Mouse (Mus musculus) monocyte, adult 5-6 weeks (primary cell): ENCODE data around the gene Gabrd. TPM values are rescaled to one million over a fixed set of nuclear protein-coding genes. Genes with fewer than 3 reads are reported as not detected.
"Not testable (repeated sequence)": the region's sequence is repeated elsewhere in the genome, so short reads cannot be mapped to it uniquely, and the experiment has no call there.

Experiments
- ATAC-seq: fragments of 153-309, 156-312 bp; replicated peaks from 2 replicates; pipeline ENCODE4 v1.8.0; 2017; ENCODE audit warnings: mild to moderate bottlenecking; ENCODE audit not compliant: low TSS enrichment, insufficient number of reproducible peaks, severe bottlenecking, poor library complexity, low FRiP score
- total RNA-seq: library from RNA; stranded (forward); fragments of 200-1000, 200-491, 200-594 nt; gene quantifications from 3 replicates; pipeline ENCODE4 v1.2.3, GENCODE M21; 2017

Gabrd gene
- total RNA-seq, result 1.1 TPM in 1 of 3 replicates, not detected in the others

DNA sequence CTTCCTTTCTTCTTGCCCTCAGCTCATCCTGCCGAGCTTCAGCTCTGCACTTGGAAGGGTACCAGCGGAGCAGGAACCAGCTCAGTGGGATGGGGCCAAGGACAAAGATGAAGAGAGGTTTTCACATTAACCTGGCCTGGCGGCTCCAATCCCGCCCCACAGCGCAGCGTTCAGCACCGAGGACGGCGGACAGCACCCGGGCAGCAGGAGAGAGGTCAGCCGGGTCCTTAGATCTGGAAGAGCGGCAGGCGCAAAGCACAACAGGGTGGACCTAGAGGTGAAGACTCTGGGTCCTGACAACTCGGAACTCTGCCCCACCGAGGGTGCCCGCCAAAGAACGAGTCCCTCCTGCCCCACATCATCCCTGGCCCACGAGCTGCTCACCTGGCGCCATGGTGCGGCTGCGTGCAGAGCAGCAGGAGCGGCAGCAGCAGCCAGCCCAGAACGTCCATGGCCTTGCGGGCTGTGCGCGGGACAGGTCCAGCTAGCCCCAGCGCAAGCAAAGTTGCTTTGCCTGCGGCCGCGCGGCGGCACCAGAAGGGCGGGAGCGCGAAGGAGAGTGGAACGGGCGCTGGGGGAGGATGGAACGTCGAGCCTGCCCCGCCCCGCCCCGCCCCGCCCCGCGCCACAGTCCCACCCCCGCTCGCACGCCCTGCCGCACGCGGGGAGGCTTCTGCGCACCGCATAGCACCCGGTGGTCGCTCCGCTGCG lies at the start of gene Gabrd:
Gene Gabrd (minus strand): TSS at position 602 of the 711 bp plus-strand sequence.
- ATAC-seq, result no peak

DNA sequence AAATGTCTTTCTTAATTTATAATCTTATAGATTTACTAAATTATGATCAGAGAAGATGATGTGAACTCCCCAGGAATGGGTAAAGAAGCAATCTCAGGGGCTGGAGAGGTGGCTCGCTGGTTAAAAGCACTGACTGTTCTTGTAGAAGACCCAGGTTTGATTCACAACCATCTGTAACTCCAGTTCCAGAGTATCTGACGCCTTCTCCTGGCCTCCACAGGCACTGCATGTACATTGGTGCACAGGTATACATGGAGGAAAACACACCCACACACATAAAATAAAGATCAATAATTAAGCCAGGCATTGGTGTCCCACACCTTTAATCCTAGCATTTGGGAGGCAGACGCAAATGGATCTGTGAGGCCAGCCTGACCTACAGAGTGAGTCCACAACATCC lies 44.9 kb upstream of the Gabrd start:
- no peak for ATAC-seq

DNA sequence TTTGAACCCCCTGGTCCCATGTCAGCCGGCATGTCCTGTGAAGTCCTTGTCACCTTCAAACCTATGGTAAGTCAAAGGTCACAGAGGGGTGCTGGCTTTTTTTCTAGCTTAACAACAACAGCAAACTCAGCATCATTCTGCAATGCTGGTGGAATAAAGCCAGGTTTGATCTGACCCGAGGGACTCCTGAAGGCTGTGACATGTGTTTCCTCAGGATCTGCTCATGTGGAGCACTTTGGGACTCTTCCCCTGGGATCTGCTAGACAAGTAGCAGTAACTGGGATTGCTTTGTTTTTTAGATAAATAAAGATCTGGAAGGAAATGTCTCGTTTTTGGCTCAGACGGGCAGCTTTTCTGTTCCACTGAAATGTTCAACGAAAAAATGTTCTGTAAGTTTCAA lies 36.1 kb upstream of the Gabrd start:
- ATAC-seq, result no peak

DNA sequence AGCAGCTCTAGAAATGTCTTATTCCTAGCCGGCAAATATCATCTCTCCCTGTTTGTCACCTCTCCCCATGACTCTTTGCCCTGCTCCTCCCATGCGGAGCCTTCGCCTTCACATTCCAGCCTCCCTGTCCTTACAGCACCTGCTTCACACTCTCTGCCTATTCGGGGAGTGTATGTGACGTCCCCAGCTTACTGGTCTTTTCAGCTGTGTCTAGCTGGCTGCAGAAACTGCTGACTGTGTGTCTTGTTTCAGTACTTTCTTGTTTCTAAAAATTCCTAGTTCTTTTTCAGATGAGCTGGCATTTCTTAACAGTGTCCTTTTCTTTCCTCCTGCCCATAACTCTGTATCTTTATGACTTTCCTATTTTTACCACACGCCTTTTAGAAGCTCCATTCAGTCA lies 34.4 kb upstream of the Gabrd start:
- ATAC-seq, result no peak

DNA sequence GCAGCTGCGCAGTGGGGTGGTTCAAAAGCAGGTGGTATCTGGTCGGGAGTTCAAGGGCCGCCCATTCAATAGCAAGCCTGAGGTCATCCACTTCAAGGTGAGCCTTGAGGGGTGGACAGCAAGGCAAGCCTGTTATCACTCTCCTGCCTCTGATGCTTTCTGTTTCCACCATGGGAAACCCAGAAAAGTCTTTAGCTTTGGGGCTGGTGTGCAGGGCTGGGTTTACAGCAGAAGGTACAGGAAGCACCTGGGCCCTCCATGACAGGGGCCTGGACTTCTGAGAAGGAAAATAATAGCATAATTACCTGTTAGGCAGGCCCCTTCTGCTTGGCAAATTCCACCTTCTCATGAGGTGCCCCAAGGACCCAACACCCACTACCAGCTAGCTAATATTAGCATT lies 31.3 kb upstream of the Gabrd start:
- no peak for ATAC-seq

DNA sequence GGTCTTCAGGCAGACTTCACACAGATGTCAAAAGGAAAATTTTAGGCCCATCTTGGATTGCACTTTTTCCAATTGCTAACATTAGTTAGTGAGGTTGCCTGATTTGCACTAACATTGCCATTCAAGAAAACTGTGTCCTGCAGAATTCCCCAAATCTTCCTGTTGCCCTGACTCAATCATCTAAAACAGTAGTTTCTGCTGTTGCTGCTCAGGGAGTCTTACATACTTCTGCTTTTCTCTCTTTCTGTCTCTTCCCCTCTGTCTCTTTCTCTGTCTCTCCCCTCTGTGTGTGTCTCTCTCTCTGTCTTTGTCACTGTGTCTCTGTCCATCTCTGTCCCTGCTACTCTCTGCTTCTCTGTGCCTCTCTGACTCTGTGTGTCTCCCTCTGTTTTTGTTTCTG lies 30.5 kb upstream of the Gabrd start:
- ATAC-seq, result no peak

DNA sequence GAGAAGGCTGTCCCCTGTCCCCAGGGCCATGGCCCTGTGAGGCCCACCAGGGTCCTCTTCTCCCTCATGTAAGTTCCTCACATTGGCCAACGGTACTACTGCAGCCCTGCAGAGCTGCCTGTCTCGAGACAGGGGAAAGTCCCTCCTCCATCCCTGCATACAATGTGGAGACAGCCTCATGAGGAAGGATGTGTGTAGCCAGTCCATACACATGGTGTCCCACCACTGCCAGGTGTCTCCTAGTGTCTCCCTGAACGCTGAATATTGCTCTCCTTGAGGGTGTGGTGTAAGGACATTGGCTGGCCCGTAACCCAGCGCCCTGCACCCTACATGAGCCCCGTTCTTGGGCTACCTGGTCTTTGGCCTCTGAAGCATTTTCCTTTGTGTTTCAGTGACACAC lies 28.4 kb upstream of the Gabrd start:
- no peak for ATAC-seq

DNA sequence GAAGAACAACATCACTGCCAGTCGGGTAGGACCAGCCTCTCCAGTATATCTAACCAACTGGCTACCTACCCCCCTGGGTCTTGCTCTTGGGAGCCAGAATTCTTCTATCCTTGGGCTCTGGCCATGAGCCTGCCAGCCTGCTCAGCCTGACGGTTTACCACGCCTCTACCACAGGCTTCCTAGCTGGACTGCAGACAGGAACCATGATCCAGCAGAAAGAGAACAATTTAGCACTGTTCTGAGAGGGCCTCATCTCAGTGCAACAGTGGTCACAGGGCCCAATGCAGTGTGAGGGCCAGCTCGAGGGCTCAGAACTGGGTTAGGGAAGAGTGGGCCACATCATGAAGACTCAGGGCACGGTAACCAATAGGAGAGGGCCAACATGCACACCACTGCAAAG lies 26.1 kb upstream of the Gabrd start:
- no peak for ATAC-seq

DNA sequence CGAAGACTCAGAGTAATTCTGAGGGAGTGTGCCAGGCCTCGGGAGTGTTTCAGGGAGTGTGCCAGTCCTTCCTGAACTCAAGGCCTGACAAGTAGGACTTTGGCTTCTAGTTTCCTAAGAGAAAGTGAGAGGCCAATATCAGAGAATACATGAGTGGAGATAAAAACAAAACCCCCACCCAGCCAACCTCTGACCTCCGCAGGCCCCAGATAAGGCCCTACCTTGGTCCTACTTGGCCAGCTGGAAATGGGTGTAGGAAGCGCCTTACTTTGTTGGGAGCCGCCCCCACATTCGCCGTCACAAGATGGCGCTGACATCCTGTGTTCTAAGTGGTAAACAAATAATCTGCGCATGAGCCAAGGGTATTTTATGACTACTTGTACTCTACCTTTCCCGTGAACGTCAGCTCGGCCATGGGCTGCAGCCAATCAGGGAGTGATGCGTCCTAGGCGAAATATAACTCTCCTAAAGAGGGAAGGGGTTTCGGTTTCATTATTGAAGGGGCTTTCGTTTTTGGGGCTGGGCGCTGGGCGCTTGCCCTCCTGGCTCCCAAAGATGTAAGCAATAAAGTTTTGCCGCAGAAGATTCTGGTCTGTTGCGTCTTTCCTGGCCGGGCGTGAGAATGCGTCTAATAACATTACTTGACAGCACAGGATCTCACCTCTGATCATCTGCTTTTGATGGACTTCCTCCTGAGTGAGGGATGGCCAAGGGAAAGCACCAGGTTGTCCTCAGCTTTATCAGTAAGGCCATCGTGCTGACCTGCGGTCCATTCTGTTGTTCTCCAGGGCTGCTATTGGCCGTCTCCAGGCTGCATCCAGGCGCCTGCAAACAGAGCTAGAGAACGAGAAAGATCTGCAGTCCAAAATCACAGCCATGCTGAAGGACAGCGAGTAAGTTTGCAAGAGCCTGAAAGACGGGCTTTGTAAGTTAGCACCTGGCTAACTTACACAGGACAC lies 23.8 kb upstream of the Gabrd start:
- ATAC-seq, result not testable (repeated sequence)

DNA sequence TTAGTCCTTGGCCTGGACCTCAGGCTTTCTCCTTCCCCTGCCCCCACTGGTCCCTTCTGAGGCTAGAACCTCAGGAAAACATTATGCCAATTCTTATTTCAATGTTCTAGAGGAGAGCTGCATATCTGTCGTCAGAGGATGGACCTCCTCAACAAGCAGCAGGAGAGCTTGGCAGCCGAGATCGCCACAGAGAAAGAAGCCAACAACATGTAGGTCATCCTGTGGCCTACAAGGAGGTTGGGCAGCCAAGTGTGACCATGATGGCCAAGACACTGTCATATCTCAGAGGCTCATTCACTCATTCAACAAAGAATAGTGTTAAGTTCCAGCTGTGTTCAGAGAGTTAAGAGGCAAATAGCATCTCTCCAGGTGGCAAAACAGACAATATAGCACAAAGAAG lies 22.2 kb upstream of the Gabrd start:
- ATAC-seq, result no peak

DNA sequence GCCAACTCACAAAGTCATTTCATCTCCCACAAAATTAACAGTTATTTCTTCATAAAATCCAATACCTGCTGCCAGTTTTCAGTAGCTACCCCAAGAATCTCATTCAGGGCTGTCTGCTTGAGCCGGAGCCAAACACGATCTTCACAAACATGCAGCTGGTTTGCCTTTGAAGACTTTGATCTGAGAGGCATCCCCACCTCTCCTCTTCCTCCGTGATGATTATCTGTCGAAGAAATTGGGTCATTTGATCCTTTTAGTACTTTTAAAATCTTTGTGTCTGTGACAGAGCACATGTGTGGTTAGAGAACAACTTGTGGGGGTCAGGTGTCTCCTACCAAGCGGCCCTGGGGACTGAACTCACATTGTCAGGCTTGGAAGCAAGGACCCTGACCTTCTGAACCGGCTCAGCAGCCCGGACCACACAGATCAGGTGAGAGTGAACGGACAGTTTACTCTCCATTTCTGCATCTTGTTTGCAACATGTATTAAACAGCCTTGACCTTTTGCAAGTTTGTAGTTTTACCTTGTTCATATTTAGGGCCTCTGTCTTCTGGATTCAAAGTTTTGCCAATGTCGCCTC lies 16.8 kb upstream of the Gabrd start:
- ATAC-seq, result no peak

DNA sequence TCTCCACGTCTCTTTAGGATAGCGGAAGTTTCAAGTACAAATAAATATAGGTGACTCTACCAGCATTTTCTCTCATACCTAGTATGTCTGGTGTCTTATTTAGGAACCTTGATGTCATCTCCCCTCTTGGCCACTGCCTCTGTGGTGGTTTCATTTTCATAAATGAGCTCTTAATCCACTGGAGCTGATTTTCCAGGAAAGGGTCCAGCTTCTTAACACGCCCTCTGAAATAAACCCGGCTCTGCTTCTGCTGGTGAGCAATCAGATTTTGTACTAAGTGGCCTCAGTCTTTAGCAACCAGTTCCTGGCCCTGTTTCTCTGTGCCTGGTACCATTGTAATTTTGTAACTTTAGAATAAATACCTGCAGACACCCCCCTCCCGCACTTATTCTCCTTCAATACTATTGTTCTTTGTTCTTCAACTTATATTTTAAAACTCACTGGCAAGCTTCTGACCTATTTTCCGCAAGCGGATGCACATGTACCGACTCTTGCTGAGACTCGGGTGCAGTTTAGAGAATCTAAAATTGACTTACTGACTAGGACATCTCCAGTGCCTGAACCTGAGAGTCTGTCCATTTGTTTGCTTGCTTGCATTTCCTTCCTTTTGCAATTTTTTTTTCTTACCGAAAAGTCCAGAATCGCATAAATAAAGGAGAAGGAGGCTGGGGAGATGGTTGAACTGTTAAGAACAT lies 15.9 kb upstream of the Gabrd start:
- no peak for ATAC-seq

DNA sequence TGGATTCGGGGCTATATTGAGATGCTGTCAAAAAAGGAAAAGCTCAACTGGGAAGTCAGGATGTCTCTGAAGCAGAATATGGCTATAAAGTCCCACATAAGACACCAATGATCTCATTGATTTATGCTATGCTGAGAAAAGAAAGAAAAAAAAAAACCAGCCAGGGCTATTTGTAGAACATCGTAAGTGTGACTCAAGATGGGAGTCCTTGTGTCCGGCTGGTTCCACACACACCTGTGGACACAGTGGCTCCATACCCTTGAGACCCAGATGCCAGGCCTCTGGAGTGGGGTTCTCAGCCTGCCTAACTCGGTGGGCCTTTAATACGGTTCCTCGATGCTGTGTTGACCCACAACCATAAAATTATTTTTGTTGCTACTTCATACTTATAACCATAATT lies 14.2 kb upstream of the Gabrd start:
- ATAC-seq, result no peak

DNA sequence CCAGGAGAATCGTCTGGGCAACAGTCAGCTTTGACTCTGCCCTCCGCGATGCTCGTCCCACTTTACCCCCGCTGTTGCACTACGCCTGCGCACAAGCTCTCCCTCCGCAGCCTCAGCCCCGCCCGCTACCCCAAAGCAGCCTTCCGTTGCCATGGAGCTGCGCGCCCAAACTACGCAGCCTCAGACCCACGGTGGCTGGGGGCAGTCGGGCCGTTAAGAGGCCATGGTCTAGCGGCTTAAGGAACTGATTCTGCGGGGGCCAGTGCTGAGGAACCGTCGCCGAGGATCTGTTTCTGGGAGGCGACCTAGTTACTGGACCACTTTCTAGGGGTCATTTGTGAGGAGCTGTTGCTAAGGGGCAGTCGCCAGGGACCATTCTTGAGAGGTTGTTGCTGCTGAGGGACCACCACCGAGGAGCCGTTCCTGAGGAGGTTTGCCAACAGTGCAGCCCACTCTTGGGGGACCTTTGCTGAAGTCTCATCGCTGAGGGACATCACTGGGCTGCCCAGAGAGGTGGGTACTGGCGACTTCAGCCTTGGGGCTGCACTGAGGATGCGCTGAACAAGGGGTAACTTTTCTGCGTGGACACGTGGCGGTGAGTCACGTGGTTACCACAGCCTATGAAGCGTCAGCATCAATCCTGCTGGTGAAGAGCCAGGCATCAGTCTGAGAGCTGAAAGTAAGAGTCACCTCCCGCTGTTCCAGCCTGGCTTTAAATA lies 11.3 kb upstream of the Gabrd start, which contains the start of gene Cfap74:
Gene Cfap74 (plus strand): TSS at position 133 of the 719 bp plus-strand sequence.
- no peak for ATAC-seq

DNA sequence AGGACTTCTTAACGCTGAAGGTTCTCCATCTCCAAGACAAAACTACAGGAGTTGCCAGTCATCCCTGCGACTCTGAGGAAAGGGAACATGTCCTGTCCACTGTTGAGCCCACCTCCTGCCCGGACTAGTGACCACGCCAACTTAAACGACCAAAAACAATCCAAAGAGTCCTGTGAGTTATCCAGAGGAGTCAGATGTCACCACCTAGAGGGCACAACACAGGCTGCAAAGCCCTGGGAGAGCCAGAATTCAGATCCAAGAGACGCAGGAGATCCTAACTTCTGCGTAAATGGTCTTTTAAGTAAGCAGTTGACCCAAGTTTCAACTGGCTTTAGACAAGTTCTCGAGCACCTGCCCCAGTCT lies 10.8 kb upstream of the Gabrd start:
- no peak for ATAC-seq

DNA sequence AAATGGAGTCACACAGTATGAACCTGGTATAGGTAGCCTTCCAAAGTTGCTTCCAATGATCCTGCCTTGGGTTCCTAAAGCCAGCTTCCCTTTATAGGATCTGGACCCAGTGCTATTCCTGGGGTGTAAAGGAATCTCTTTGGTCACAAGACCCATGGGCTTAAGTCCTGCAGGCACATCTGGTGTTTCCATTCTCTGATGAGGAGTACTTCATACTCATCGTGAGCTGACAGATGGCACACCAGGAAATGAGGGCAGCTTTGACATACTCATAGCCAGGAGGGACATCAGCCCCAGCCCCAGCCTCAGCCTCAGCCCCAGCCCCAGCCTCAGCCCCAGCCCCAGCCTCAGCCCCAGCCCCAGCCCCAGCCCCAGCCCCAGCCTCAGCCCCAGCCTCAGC lies 4.6 kb upstream of the Gabrd start:
- no peak for ATAC-seq

DNA sequence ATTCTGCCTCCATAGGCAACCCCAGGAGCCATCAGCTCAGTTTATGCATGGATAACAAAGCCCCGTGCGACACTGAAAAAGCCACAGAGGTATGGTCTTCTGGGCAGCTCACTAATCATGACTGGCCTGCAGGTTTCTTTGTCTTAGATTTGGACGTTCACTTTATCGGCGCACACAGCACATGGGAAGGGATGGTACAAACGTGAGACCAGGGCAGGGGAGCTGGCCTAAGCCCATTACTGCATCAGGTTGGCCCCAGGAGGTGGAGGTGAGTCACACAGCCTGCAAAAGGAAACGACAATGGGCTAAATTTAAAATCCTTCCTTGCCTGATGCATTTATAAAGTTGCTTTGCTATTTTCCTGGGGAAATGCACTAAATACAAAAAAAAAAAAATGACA lies 3.2 kb upstream of the Gabrd start:
- no peak for ATAC-seq

DNA sequence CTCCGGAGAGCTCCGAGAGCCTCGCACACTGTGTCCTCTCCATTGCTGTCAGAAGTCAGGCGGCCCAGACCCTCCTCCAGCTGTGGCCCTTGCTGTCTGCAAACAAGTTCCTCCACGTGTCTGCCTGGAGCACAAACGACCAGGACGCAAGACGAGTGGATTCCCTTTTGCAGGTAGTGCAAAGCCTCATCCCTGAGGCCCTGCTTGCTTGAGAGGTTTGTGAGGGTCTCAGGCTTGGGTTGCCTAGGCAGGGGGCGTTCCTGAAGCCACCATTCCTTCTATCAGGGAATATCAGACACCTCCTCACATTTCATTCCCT lies 269 bp upstream of the Gabrd start:
- no peak for ATAC-seq

DNA sequence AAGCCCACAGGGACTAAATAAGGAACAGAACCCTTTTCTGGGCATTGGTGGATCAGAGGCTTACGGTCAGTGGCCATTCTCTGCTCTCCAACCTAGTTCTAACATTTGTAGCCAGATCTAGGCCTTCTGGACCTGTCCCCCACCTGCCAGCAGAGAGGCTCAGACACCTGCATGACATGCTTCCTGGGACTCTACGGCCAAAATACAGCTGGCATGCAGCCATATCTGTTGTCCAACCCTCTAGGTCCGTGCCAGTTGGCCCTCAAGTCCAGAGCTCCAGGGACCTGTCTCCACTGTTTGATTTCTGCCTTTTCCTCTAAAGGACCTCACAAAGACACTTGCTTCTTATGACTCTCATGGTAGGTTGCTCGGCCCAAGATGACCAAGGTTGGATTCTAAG lies 1.2 kb downstream of the Gabrd start:
- no peak for ATAC-seq
